Mouse (Mus musculus) inflammation-experienced regulatory T-cells (primary cell): Measurements from ENCODE around the gene Cep164. TPM values are rescaled to one million over a fixed set of nuclear protein-coding genes. Genes with fewer than 3 reads are reported as not detected.

Experiments
- polyA plus RNA-seq, 2 experiments: library from polyadenylated mRNA; unstranded; fragments of 100-300 nt; shearing (Covaris generic); gene quantifications; one replicate each; pipeline ENCODE4 v1.2.1; 2017

The Cep164 gene
- polyA plus RNA-seq, result 10 to 100 TPM; 17.1 TPM

DNA sequence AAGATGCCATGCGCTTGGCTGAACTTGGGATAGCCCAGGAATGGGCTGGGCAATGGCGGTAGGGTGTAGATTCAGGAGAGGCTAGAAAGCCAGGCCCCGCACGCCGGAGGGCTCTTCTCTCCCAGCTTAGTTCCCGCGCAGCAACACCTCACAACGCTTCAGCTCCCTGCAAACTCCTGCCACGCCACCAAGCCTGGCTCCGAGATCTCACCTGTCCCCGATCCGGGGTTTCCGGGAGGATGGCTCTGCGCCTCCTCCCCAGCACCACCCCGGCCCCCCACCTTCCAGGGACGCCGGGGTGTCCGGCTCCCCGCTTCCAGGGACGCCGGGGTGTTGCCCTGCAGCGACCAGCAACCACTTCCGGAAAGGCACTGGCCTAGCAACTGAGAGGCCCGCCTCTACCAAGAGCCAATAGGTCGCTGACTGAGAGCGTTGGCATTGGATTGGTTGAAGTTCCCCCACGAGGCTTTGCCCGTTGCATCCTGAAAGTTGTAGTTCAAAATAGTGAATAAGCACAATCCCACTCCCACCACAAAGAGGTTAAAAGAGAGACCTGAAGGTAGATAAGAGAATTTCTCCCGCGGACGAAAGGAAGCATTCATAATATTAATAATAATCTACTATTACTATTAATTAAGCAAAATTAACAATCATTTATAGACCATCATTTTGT, at the start of gene Cep164:
Gene Cep164 (minus strand): TSS at position 401 of the 673 bp plus-strand sequence.

DNA sequence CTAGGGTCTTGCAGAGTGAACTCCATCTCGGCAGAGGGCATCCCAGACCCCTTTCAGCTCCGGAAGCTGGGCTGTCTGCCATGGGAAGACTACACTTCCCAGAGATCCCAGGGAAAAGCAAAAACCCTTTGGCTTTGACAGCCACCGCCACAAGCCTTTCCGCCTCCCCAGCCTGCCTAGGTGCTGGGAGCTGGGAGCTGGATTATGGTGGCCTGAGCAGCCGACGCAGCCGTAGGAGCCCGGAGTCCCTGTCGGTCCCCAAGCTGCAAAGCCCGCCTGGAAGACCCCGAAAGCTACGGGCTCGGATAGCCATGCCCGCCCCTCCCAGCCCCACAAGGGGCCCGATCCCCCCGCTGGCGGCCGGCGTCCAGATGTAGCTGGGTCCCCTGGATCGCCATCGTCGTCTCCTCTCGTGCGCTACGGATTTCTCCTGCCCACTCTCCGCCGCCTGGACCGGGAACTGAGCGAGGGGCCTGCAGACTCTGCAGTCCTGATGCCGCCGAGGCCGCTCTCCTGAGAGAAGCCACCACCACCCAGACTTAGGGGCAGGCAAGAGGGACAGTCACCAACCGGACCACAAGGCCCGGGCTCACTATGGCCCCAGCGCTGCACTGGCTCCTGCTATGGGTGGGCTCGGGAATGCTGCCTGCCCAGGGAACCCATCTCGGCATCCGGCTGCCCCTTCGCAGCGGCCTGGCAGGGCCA, 10.1 kb upstream of the Cep164 start, which contains the start of gene Bace1:
Gene Bace1 (plus strand): TSS at position 147 of the 705 bp plus-strand sequence.

Other genes starting within 250 kb of the Cep164 start
- 1 to 10 TPM; 4.0 to 7.9 TPM for gene Bace1, start 9.9 kb upstream of the Cep164 start, polyA plus RNA-seq
- 10 to 100 TPM; 40.7 to 56.3 TPM for gene Pcsk7, start 77.8 kb upstream of the Cep164 start, polyA plus RNA-seq
- gene Rnf214, start 78.2 kb upstream of the Cep164 start, polyA plus RNA-seq, result 10 to 100 TPM; 35.3 to 38.2 TPM
- 1 to 10 TPM; 1.6 to 3.6 TPM for gene Tagln, start 107.4 kb upstream of the Cep164 start, polyA plus RNA-seq
- 100 to 1,000 TPM; 190 to 213 TPM for gene Sidt2, start 126.6 kb upstream of the Cep164 start, polyA plus RNA-seq
- gene Pafah1b2, start 184.0 kb upstream of the Cep164 start, polyA plus RNA-seq, result 10 to 100 TPM; 80.7 to 82.9 TPM
- 10 to 100 TPM; 20.8 to 34.2 TPM for gene Sik3, start 184.1 kb upstream of the Cep164 start, polyA plus RNA-seq